Mouse (Mus musculus): ENCODE measurements around the gene Gm4969.
A peak's percentile ranks its signal among the peaks of the same experiment; 100 is the strongest.
"Not testable (repeated sequence)": the region's sequence is repeated elsewhere in the genome, so short reads cannot be mapped to it uniquely, and the experiment has no call there.

The Gm4969 gene

GRCm38 (mm10) chr7:19118028-19118771 is at the start of gene Gm4969:
Gene Gm4969 (minus strand): TSS chr7:19118368.
- DNase-seq: peak; percentile 27 to 30

DNA sequence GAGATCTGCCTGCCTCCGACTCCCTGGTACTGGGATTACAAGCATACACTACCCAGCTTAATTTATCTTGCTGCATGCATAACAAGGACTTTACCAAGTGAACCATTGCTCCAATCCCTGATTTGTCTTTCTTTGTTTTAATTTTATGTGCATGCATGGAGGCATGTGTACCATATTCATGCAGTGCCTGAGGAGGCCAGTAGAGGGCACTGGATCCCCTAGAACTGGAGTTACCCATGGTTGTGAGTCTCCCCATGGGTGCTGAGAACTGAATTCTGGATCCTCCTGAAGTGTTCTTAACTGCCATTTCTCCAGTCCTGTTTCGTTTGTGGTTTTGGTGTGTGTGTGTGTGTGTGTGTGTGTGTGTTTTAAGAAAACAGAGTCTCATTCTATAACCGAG is 48.8 kb upstream of the Gm4969 start:
- DNase-seq: peak in 1 of 2 experiments; percentile 28

DNA sequence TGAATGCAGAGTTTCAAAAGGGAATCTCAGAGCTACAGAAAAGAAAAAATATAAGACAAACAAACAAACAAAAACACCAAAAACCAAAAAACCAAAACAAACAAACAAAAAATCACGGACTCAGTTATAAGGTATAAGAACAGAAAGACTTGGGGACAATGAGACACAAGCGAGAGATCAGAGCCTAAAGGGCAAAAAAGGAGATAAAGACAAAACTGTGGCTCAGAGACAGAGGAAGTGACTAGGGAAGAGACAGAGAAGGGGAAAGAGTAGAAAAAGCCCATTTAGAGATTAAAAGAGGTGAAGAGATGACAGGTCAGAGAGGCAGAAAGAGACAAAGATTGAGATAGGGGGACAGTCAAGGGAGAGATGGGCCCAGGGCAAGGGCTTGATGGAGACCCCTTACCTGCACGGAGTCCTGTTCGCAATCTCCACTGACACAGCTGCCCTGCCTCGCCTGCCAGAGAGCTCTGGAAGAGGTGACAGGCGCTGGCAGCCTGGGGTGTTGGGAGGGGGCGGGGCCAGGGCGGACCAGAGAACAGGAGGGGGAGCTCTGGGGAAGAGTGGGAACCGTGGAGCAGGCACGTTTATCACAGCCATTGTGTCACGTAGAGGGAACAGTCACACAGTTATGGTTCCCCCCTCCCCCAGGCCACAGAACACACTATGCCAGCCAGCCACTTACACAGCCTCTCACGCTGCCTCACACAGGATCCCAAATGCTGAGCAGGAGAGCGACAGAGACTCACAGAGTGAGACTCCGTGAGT is 47.7 kb upstream of the Gm4969 start, which contains the start of gene Gipr:
TSS of gene Gipr (minus strand) at position 472 of the 768 bp plus-strand sequence.
- no peak for DNase-seq

GRCm38 (mm10) chr7:19164978-19165377 is 46.8 kb upstream of the Gm4969 start:
- peak; percentile 69 to 71 for DNase-seq

GRCm38 (mm10) chr7:19164189-19164588 is 46.0 kb upstream of the Gm4969 start:
- DNase-seq: peak; percentile 30 to 35

DNA sequence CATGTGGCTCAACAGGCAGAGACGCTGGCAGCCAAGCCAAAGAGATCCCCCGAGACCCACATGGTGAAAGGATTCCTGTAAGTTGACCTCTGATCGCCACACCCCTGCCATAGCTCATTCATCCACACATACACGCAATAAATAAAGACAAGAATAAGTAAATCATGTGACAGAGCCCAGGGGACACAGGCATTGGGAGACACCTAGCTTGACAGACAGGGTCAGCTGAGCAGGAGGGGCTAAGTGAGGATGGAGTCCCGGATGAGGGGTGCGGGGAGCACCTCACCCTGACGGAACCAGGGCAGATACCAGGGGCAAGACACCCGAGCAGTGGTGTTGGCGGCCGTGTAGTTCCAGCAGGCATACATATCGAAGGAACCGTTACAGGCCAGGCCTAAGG is 45.6 kb upstream of the Gm4969 start:
- DNase-seq: no peak

DNA sequence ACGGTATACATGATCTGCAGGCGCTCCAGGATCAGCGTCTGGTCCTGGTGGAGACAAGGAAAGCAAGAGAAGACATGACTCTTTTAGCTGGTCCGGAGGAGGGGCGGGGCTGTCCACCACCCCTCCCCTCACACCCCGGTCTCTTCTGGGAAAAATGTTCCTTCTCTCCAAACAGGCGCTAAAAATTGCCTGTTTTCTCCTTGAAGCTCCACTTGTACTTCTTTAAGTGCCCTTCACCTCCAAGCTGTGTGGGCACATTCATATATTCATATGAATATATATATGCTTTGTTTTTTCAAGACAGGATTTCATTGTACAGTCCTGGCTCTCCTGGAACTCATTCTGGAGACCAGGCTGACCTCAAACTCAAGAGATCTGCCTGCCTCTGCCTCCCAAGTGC is 44.8 kb upstream of the Gm4969 start:
- no peak for DNase-seq

- DNase-seq: no peak
These were observed 41.9 kb upstream of the Gm4969 start for GRCm38 (mm10) chr7:19160115-19160514.

GRCm38 (mm10) chr7:19159411-19159810 is 41.2 kb upstream of the Gm4969 start:
- no peak for DNase-seq

DNA sequence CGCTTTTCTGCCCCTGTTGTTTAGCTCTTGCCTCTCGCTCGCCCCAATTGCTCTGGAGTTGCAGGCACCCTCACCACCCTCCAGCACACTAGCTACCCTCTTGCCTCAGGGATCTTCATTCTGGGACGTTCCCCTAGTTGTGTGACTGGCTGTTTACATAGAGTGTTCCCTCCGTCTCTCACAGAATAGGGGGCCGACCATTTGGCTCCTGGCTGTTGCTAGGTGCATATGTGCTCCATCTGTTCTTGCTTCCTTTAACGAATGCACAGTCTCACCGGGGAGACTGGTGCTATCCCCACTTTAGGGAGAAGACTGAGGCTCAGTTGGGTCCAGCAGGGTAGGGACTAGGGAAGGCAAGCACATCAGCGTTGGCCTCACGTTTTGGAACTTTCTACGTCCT is 40.4 kb upstream of the Gm4969 start:
- DNase-seq: no peak

- DNase-seq: peak; percentile 97
These were observed 39.1 kb upstream of the Gm4969 start for GRCm38 (mm10) chr7:19157160-19157800.

DNA sequence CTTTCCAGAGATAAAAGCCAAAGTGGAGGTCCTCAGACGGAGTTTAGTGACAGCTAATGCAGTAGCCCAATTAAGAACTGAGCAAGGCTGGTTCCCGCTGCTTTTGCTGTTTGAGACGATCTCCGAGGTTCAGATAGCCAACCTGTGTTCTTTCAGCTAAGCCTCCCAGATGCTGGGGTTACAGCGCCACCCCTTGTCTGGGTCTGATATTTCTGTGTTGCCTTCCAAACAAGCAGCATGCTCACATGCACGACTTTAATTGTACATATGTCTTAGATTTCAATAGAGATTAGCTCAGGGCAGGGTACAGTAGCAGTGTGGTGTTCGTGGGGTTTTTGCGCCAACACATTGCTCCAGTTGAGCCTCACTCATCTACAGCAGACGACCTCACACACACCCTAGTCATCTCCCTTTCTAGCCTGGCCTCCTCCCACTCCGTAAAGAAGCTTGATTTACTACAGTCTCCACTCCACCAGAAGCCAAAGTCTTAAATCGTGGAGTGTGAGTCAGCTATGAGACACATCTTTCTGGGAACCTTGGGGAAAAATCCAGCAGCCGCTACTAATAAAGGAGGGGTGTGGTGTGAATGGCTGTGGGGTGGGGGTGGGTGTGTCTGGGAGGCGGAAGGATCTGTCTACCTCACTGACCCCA is 37.8 kb upstream of the Gm4969 start:
- DNase-seq: no peak

DNA sequence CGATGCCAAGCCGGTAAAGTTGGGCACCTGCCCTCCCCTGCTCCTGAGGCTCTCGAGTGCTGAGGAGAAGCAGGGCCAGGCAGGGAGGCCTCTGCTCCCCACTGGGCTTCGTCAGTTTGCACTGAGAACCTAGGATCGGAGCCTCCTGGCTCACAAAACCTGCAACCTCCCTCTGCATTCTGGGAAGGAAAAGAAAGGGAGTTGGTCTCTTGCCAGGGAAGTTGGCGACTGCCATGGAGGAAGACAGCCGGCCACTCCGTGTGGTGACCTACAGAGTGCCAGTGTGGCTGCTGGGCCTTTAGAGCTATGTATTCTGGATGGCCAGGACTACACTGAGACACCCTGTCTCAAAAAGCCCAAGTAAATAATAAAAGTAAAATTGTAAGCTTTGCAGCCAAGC is 36.6 kb upstream of the Gm4969 start:
- DNase-seq: no peak

- not testable (repeated sequence) for DNase-seq
These were observed 33.0 kb upstream of the Gm4969 start for GRCm38 (mm10) chr7:19151121-19151520.

DNA sequence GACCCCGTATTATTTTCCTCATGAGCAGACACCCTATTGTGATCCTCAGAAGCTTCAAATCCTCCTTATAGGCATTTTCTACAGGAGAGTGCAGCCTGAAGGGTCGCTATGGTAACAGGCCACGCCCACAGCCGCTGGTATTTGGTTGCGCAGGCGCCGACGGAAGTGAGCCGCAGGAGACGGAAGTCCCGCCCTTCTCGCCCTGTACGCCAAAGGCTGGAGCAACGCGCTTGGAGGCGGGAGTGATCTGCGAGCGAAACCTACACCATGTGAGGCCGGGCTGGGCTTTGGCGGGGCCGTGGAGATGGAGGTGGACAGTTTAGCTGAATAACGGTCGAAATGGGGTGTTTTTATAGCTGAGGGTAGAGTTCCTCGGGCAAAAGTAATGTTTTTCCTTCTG is 31.5 kb upstream of the Gm4969 start, which contains the start of gene Snrpd2:
TSS of gene Snrpd2 (plus strand) at position 97 of the 400 bp plus-strand sequence.
- peak; percentile 93 to 95 for DNase-seq

- DNase-seq: peak; percentile 97 to 98
These were observed 30.8 kb upstream of the Gm4969 start, which contains the start of gene Qpctl for GRCm38 (mm10) chr7:19148875-19149541. Gene Qpctl (minus strand): TSS chr7:19149291.

GRCm38 (mm10) chr7:19148180-19148874 is 30.2 kb upstream of the Gm4969 start:
- no peak for DNase-seq

DNA sequence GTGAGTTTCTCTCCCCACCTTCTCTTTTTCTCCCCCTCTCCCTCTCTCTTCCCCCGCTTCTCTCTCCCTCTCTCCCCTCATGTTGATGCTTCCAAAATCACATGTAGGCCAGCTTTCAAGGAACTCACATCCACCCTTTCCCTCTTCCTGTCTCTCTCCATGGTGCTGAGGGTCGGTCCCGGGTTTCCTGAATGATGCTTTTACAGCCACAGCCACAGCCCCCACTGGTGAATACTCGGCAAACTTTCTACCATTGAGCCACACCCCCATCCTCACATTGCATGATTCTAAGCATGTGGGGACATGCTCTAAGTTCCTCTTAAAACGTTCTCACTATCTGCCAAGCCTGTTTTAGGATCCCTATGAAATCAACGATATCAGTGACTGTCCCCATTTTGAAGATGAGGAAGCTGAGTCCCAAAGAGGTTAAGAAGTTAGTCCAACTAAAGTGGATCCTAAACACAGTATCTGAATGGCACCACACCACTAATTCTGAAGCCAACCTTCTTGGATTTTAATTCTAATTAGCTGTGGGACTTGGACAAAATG is 29.4 kb upstream of the Gm4969 start:
- no peak for DNase-seq

DNA sequence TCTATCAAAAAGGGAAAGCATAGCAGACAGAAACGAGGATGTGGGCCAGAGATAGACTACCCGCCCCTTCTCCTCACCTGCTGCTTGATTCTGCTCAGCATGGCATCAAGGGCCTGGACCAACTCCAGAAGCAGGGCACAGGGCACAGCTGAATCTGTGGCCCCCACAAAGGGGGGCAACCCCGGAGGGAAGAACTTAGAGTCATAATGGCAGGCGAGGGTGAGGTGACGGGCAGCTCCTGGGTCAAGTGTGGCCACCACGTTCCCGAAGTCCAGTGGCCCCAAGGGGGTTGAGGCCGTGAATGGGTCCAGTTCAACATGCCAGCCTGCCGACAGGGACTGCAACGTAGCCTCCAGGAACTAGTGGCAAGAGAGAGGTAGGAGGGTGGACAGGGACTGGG is 28.6 kb upstream of the Gm4969 start:
- DNase-seq: no peak

GRCm38 (mm10) chr7:19137380-19137779 is 19.2 kb upstream of the Gm4969 start:
- peak; percentile 76 to 82 for DNase-seq

DNA sequence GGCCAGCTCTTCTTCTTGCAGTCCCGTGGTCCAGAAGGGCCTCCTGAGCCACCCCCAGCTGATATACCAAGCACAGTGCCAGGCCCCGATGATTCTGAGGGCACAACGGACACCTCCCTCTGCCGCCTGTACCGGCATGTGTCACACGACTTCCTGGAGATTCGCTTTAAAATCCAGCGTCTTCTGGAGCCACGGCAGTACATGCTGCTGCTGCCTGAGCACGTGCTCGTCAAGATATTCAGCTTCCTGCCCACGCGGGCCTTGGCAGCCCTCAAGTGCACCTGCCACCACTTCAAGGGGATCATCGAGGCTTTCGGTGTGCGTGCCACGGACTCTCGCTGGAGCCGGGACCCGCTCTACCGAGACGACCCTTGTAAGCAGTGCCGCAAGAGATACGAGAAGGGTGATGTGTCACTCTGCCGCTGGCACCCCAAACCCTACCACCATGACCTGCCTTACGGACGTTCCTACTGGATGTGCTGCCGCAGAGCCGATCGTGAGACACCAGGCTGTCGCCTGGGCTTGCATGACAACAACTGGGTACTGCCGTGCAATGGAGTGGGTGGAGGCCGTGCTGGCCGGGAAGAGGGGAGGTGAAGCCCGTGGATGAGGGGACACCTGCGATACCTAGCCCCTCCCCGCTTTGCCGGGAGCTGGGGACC is 18.6 kb upstream of the Gm4969 start:
- DNase-seq: no peak
